Mouse (Mus musculus) MEL (cell line): ENCODE data around the gene Ube2r2. TPM values are rescaled to one million over a fixed set of nuclear protein-coding genes. Genes with fewer than 3 reads are reported as not detected.

Experiments
- DNase-seq: peaks from one replicate; pipeline ENCODE4 v3.0.0; 2011; ENCODE audit warnings: low read depth, low spot score
- H3K27ac ChIP-seq: 2 replicates; pipeline ENCODE4 v1.5.1; 2012; ENCODE audit warnings: low read depth, mild to moderate bottlenecking, control low read depth, low read length, moderate library complexity; ENCODE audit not compliant: control insufficient read depth
- H3K27me3 ChIP-seq, 2 experiments: fragments of 150-350 bp in 1 of 2; sonication (generic) in 1 of 2; 2 replicates each; pipeline ENCODE4 v1.6.1; 2012; ENCODE audit warnings: low read length in 2 of 2, mild to moderate bottlenecking in 2 of 2, improper control_type of control experiment in 1 of 2, moderate library complexity in 1 of 2; ENCODE audit not compliant: insufficient read depth in 2 of 2, control insufficient read depth in 1 of 2
- H3K36me3 ChIP-seq, 2 experiments: 2 replicates each; pipeline ENCODE4 v1.6.1; 2012 to 2014; ENCODE audit warnings: low read length in 2 of 2, improper control_type of control experiment in 1 of 2, inconsistent platforms in 1 of 2, mild to moderate bottlenecking in 1 of 2; ENCODE audit not compliant: insufficient read depth in 2 of 2, control insufficient read depth in 1 of 2
- H3K4me1 ChIP-seq, 2 experiments: fragments of 150-350 bp in 1 of 2; sonication (generic) in 1 of 2; 2 replicates each; pipeline ENCODE4 v1.6.1; 2012; ENCODE audit warnings: low read length in 2 of 2, improper control_type of control experiment in 1 of 2, mild to moderate bottlenecking in 1 of 2; ENCODE audit not compliant: insufficient read depth in 2 of 2, control insufficient read depth in 1 of 2
- H3K4me3 ChIP-seq, 2 experiments: fragments of 150-350 bp in 1 of 2; sonication (generic) in 1 of 2; 2 replicates each; pipeline ENCODE4 v1.5.1; 2012; ENCODE audit warnings: low read depth in 2 of 2, low read length in 2 of 2, mild to moderate bottlenecking in 2 of 2, moderate library complexity in 2 of 2, control low read depth in 1 of 2, improper control_type of control experiment in 1 of 2; ENCODE audit not compliant: control insufficient read depth in 1 of 2, insufficient read depth in 1 of 2
- H3K79me2 ChIP-seq: 2 replicates; pipeline ENCODE4 v1.6.1; 2012; ENCODE audit warnings: mild to moderate bottlenecking, low read length, moderate library complexity; ENCODE audit not compliant: control insufficient read depth, poor library complexity, insufficient read depth
- H3K9ac ChIP-seq: 2 replicates; pipeline ENCODE4 v1.6.1; 2012; ENCODE audit warnings: low read depth, mild to moderate bottlenecking, control low read depth, low read length, moderate library complexity; ENCODE audit not compliant: control insufficient read depth, poor library complexity, severe bottlenecking
- H3K9me3 ChIP-seq: fragments of 150-350 bp; sonication (generic); replicated peaks from 2 replicates; pipeline ENCODE4 v1.6.1; 2012; ENCODE audit warnings: mild to moderate bottlenecking, low read length, improper control_type of control experiment, moderate library complexity; ENCODE audit not compliant: insufficient read depth
- BHLHE40 ChIP-seq: IDR thresholded peaks from 2 replicates; pipeline ENCODE4 v1.6.1; 2012; ENCODE audit warnings: low read depth, mild to moderate bottlenecking, inconsistent platforms, low read length, improper control_type of control experiment, borderline replicate concordance
- CHD1 ChIP-seq: IDR thresholded peaks from 2 replicates; pipeline ENCODE4 v1.6.1; 2012; ENCODE audit warnings: low read depth, mild to moderate bottlenecking, inconsistent platforms, low read length, improper control_type of control experiment
- CHD2 ChIP-seq: IDR thresholded peaks from 2 replicates; pipeline ENCODE4 v1.6.1; 2011; ENCODE audit warnings: low read length, improper control_type of control experiment
- CTCF ChIP-seq, 3 experiments: IDR thresholded peaks in 2 of 3; conservative IDR thresholded peaks in 1 of 3; 2 replicates each; pipeline ENCODE4 v1.5.1; 2011 to 2012; ENCODE audit warnings: low read length in 3 of 3, low read depth in 2 of 3, mild to moderate bottlenecking in 2 of 3, improper control_type of control experiment in 1 of 3, inconsistent platforms in 1 of 3, mixed read lengths in 1 of 3, moderate library complexity in 1 of 3; ENCODE audit not compliant: control insufficient read depth in 1 of 3, insufficient read depth in 1 of 3, poor library complexity in 1 of 3, severe bottlenecking in 1 of 3
- E2F4 ChIP-seq: IDR thresholded peaks from 2 replicates; pipeline ENCODE4 v1.6.1; 2011; ENCODE audit warnings: low read depth, low read length, improper control_type of control experiment, borderline replicate concordance
- EP300 ChIP-seq, 2 experiments: IDR thresholded peaks; 2 replicates each; pipeline ENCODE4 v1.6.1; 2011; ENCODE audit warnings: improper control_type of control experiment in 2 of 2, low read length in 2 of 2, low read depth in 1 of 2, mild to moderate bottlenecking in 1 of 2
- ETS1 ChIP-seq: IDR thresholded peaks from 2 replicates; pipeline ENCODE4 v1.6.1; 2012; ENCODE audit warnings: low read depth, mild to moderate bottlenecking, inconsistent platforms, low read length, improper control_type of control experiment, moderate library complexity
- GABPA ChIP-seq: IDR thresholded peaks from 2 replicates; pipeline ENCODE4 v1.6.1; 2012; ENCODE audit warnings: low read depth, mild to moderate bottlenecking, inconsistent platforms, low read length, improper control_type of control experiment, moderate library complexity
- GATA1 ChIP-seq: IDR thresholded peaks from 2 replicates; pipeline ENCODE4 v1.6.1; 2011; ENCODE audit warnings: low read depth, low read length, improper control_type of control experiment
- HCFC1 ChIP-seq: IDR thresholded peaks from 2 replicates; pipeline ENCODE4 v1.6.1; 2012; ENCODE audit warnings: low read depth, mild to moderate bottlenecking, inconsistent platforms, low read length, improper control_type of control experiment, moderate library complexity
- JUND ChIP-seq: IDR thresholded peaks from 2 replicates; pipeline ENCODE4 v1.6.1; 2011; ENCODE audit warnings: low read depth, mild to moderate bottlenecking, improper control_type of control experiment, low read length
- MAFK ChIP-seq: IDR thresholded peaks from 2 replicates; pipeline ENCODE4 v1.6.1; 2011; ENCODE audit warnings: low read depth, mild to moderate bottlenecking, low read length, improper control_type of control experiment, borderline replicate concordance
- MAX ChIP-seq: IDR thresholded peaks from 2 replicates; pipeline ENCODE4 v1.6.1; 2011; ENCODE audit warnings: low read length, improper control_type of control experiment
- MAZ ChIP-seq: IDR thresholded peaks from 2 replicates; pipeline ENCODE4 v1.6.1; 2012; ENCODE audit warnings: low read depth, mild to moderate bottlenecking, inconsistent platforms, low read length, improper control_type of control experiment
- MXI1 ChIP-seq: IDR thresholded peaks from 2 replicates; pipeline ENCODE4 v1.6.1; 2011; ENCODE audit warnings: mild to moderate bottlenecking, low read depth, low read length, improper control_type of control experiment
- MYB ChIP-seq: IDR thresholded peaks from 2 replicates; pipeline ENCODE4 v1.6.1; 2011; ENCODE audit warnings: mild to moderate bottlenecking, low read depth, low read length, improper control_type of control experiment
- NELFE ChIP-seq: IDR thresholded peaks from 2 replicates; pipeline ENCODE4 v1.6.1; 2011; ENCODE audit warnings: low read depth, low read length, improper control_type of control experiment
- POLR2A ChIP-seq, 2 experiments: IDR thresholded peaks; 2 replicates each; pipeline ENCODE4 v1.6.1; 2011 to 2012; ENCODE audit warnings: low read length in 2 of 2, mild to moderate bottlenecking in 2 of 2, control low read depth in 1 of 2, improper control_type of control experiment in 1 of 2, low read depth in 1 of 2, moderate library complexity in 1 of 2; ENCODE audit not compliant: control insufficient read depth in 1 of 2, insufficient read depth in 1 of 2, poor library complexity in 1 of 2
- POLR2AphosphoS5 ChIP-seq: IDR thresholded peaks from 2 replicates; pipeline ENCODE4 v1.6.1; 2012; ENCODE audit warnings: low read depth, borderline replicate concordance, mild to moderate bottlenecking, inconsistent platforms, low read length, moderate library complexity, mixed read lengths
- RAD21 ChIP-seq: IDR thresholded peaks from 2 replicates; pipeline ENCODE4 v1.6.1; 2011; ENCODE audit warnings: mild to moderate bottlenecking, low read depth, low read length, improper control_type of control experiment
- RCOR1 ChIP-seq: IDR thresholded peaks from 2 replicates; pipeline ENCODE4 v1.6.1; 2012; ENCODE audit warnings: low read depth, mild to moderate bottlenecking, inconsistent platforms, low read length, improper control_type of control experiment
- SIN3A ChIP-seq: IDR thresholded peaks from 2 replicates; pipeline ENCODE4 v1.6.1; 2012; ENCODE audit warnings: low read length, improper control_type of control experiment, inconsistent platforms
- SMC3 ChIP-seq: IDR thresholded peaks from 2 replicates; pipeline ENCODE4 v1.6.1; 2011; ENCODE audit warnings: low read depth, low read length, improper control_type of control experiment
- TAL1 ChIP-seq: IDR thresholded peaks from 2 replicates; pipeline ENCODE4 v1.6.1; 2012; ENCODE audit warnings: mild to moderate bottlenecking, inconsistent platforms, low read length, moderate library complexity, mixed read lengths
- TBP ChIP-seq: IDR thresholded peaks from 2 replicates; pipeline ENCODE4 v1.8.0; 2011; ENCODE audit warnings: low read depth, low read length, improper control_type of control experiment
- TCF12 ChIP-seq: IDR thresholded peaks from 2 replicates; pipeline ENCODE4 v1.6.1; 2014; ENCODE audit warnings: low read depth, mild to moderate bottlenecking, inconsistent platforms, low read length, improper control_type of control experiment, moderate library complexity
- ZC3H11A ChIP-seq: IDR thresholded peaks from 2 replicates; pipeline ENCODE4 v1.6.1; 2012; ENCODE audit warnings: low read depth, mild to moderate bottlenecking, inconsistent platforms, low read length, improper control_type of control experiment
- ZNF384 ChIP-seq: IDR thresholded peaks from 2 replicates; pipeline ENCODE4 v1.6.1; 2012; ENCODE audit warnings: low read depth, mild to moderate bottlenecking, inconsistent platforms, low read length, improper control_type of control experiment
- polyA plus RNA-seq, 2 experiments: library from polyadenylated mRNA; stranded (reverse) in 1 of 2; unstranded in 1 of 2; fragments of >175 nt in 1 of 2; fragments of >200 nt in 1 of 2; gene quantifications; 2 replicates each; pipeline versions ENCODE4 v1.2.1 to v1.2.4; 2012; ENCODE audit warnings: low replicate concordance in 2 of 2, low read depth in 1 of 2; ENCODE audit not compliant: insufficient read length in 2 of 2, insufficient read depth in 1 of 2, missing spikeins in 1 of 2
- total RNA-seq: library from RNA; depleted of rRNA; stranded (reverse); fragments of 300-350 nt; gene quantifications from 2 replicates; pipeline ENCODE4 v1.2.3, GENCODE M21; 2012

The Ube2r2 gene
- total and polyA plus RNA-seq, 3 experiments = 24.5 to 94.1 (median 70.1) TPM

DNA sequence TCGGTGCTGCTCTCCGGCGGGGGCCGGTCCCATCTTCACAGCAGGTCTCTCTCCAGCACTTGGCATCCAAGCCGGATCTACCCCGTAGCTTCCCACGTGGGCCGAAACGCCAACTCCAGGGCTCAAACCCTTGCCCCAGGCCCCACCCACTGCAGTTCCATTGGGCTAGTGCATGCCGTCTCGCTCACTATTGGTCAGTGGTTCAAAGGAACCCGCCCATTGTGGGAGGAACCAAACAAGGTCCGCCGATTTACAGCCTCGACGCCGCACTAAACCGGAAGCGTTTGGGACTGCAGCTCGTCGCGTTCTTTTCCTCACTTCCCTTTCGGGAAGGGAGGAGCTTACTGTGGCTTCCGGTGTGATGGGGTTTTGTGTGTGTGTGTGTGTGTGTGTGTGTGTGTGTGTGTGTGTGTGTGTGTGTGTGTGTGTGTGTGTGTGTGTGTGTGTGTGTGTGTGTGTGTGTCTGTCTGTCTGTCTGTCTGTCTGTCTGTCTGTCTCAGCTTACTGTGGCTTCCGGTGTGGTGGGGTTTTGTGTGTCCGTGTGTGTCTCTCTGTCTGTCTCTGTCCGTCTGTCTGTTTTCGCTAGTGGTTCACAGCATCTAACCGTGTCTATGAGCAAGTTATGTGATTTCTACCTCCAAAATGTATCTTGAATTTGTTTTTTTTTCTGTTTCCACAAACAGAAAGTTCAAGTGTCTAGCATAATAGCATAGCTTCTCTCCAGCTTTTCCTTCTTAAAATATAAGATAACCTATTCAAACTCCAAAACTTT is 11.2 kb upstream of the Ube2r2 start, which contains the start of gene Nol6 (continued):
- no peak for TF ChIP-seq MYB
- TF ChIP-seq MAX = peak; percentile 96
- TF ChIP-seq MAZ = peak; percentile 43; the same call in 1 of the 2 replicates
- peak; percentile 95 for TF ChIP-seq HCFC1
- no peak for TF ChIP-seq MAFK
- peak in 1 of 2 experiments; percentile 81; a peak in 2 of 4 replicates for TF ChIP-seq POLR2A (IDR thresholded peaks at IDR 0.05; ENCODE audit: control insufficient read depth in 1 of 2, insufficient read depth in 1 of 2, low read depth in 1 of 2, low read length in 2 of 2, poor library complexity in 1 of 2)
- TF ChIP-seq CHD2 = peak; percentile 77
- TF ChIP-seq BHLHE40 = peak; percentile 56; the same call in 1 of the 2 replicates
- TF ChIP-seq JUND = no peak
- no peak for TF ChIP-seq GABPA

DNA sequence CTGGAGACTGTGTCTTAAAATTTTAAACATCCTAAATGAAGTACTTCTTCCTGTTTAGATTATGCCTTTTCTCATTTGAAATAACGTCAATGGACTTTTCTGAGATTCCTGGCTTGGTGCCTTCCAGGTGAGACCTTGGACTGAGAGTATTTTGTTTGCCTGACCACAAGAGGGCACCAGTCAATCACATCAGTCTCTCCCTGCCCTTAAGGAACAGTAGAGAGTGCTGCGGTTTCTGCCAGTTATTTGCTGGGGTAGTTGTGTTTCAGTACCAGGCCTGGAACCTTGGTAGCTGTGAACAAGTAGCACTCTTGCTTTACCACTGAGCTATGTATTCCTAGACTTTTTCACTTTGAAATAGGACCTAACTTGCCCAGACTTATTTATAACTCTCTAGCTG is 6.1 kb upstream of the Ube2r2 start:
- peak overlapping the region; percentile 34; the same call in 1 of the 2 replicates for H3K9ac ChIP-seq
- DNase-seq = peak; percentile 90
- peak overlapping the region; percentile 78 for H3K27ac ChIP-seq
- TF ChIP-seq TAL1 (no peak), RAD21 (peak; percentile 97), POLR2AphosphoS5 (no peak), TBP (0 out of 2 replicates have a peak, but pooled peaks have one; percentile 8), ZC3H11A (peak; percentile 90), CTCF (IDR thresholded peaks at IDR 0.05 in 2 of 3, conservative IDR thresholded peaks at IDR 0.05 in 1 of 3; ENCODE audit: control insufficient read depth in 1 of 3, insufficient read depth in 1 of 3, low read depth in 2 of 3, low read length in 3 of 3, poor library complexity in 1 of 3, severe bottlenecking in 1 of 3) (peak; percentile 71 to 97 (median 79)), SMC3 (peak; percentile 89)
- no peaks in the 10 kb centered on the region for H3K9me3 ChIP-seq
- H3K36me3 ChIP-seq = peaks cover 0 to 27% of the 10 kb centered on the region in 2 experiments; a peak in 2 of 4 replicates
- no peaks in the 10 kb centered on the region for H3K27me3 ChIP-seq
- peak overlapping the region; percentile 19 to 26; a peak in 3 of 4 replicates for H3K4me3 ChIP-seq
- H3K79me2 ChIP-seq = no peaks in the 10 kb centered on the region
- peaks cover 20 to 26% of the 10 kb centered on the region in 2 experiments for H3K4me1 ChIP-seq

DNA sequence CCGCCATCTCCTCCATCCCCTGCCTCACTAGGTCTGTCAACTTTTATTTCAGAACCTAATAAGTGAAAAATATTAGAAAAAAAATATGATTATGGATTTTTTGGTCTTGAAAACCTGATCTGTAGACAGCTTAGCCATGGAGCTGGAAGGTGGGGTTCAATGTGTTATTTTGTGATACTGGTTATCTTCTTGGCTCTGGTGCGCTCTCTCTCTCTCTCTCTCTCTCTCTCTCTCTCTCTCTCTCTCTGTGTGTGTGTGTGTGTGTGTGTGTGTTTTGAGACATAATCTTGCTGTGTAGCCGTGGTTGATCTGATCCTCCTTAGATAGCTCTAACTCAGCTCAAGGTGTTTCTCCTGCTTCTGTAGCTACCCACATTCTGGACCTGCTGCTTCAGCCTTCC is 5.7 kb upstream of the Ube2r2 start:
- H3K79me2 ChIP-seq = no peaks in the 10 kb centered on the region; the same call in 1 of the 2 replicates
- no peaks in the 10 kb centered on the region for H3K27me3 ChIP-seq
- peak; percentile 77 for DNase-seq
- H3K4me1 ChIP-seq = peaks cover 20 to 28% of the 10 kb centered on the region in 2 experiments
- H3K4me3 ChIP-seq = peak overlapping the region; percentile 19 to 26; a peak in 3 of 4 replicates
- H3K9ac ChIP-seq = peak overlapping the region; percentile 34; the same call in 1 of the 2 replicates
- H3K27ac ChIP-seq = peak overlapping the region; percentile 78
- H3K36me3 ChIP-seq = peaks cover 0 to 29% of the 10 kb centered on the region in 2 experiments; a peak in 2 of 4 replicates
- no peaks in the 10 kb centered on the region for H3K9me3 ChIP-seq
- TF ChIP-seq EP300 (IDR thresholded peaks at IDR 0.05; ENCODE audit: low read depth in 1 of 2, low read length in 2 of 2) (peak; percentile 91 to 93), CHD1 (no peak), RCOR1 (peak; percentile 82), SMC3 (peak; percentile 20; the same call in 1 of the 2 replicates), TAL1 (peak; percentile 83), ZNF384 (peak; percentile 47; the same call in 1 of the 2 replicates), TCF12 (peak; percentile 97), ETS1 (peak; percentile 86), NELFE (no peak), MXI1 (peak; percentile 63; the same call in 1 of the 2 replicates), JUND (peak; percentile 98), HCFC1 (peak; percentile 59; the same call in 1 of the 2 replicates), E2F4 (no peak), SIN3A (peak; percentile 85), BHLHE40 (0 out of 2 replicates have a peak, but pooled peaks have one; percentile 46), GATA1 (peak; percentile 94)
